17 mouse cellular contexts compared by ENCODE assay signal in genomic region chr16:44211054-44211414, GRCm38 (mm10).
"Had no signal": no experiment of that assay in that cellular context is flagged by ENCODE, and none has a peak within 500 bp of the region (broad histone marks: within the 10 kb centered on the region; RNA-seq: fewer than 3 reads in every experiment).

No protein-coding gene starts in this region.

- H3K9me3 ChIP-seq: midbrain, embryonic 10.5 days; midbrain, embryonic 12.5 days; neural tube, embryonic 13.5 days; neural tube, embryonic 15.5 days had no signal

- H3K4me3 ChIP-seq: midbrain, embryonic 10.5 days; midbrain, embryonic 12.5 days; myocyte; neural tube, embryonic 13.5 days; neural tube, embryonic 15.5 days had no signal

- H3K4me2 ChIP-seq: lung, embryonic 14.5 days; midbrain, embryonic 12.5 days; neural tube, embryonic 13.5 days; neural tube, embryonic 15.5 days had no signal

- H3K4me1 ChIP-seq: midbrain, embryonic 10.5 days; midbrain, embryonic 12.5 days; neural tube, embryonic 13.5 days; neural tube, embryonic 15.5 days had no signal

- ATAC-seq: midbrain, embryonic 16.5 days had no signal

- H3K27ac ChIP-seq: midbrain, embryonic 10.5 days; midbrain, embryonic 12.5 days; neural tube, embryonic 13.5 days; neural tube, embryonic 15.5 days had no signal

- H3K27me3 ChIP-seq: midbrain, embryonic 12.5 days; neural tube, embryonic 13.5 days; neural tube, embryonic 15.5 days had no signal

- DNase-seq: lung, embryonic 14.5 days; lung, postnatal 10 days; lung, postnatal 4 days; midbrain, embryonic 14.5 days; retina, postnatal 1 day; right cerebral cortex, postnatal 25 days; right cerebral cortex, postnatal 4 days; spleen, adult 18-20 months; thymus, adult 18-20 months; thymus, postnatal 14 days; thymus, postnatal 36 days had no signal

- H3K9ac ChIP-seq: lung, embryonic 14.5 days; midbrain, embryonic 12.5 days; neural tube, embryonic 13.5 days; neural tube, embryonic 15.5 days had no signal
